Mouse (Mus musculus) lung, embryonic 14.5 days (tissue): ENCODE data around the gene Gfm2. TPM values are rescaled to one million over a fixed set of nuclear protein-coding genes. Genes with fewer than 3 reads are reported as not detected.

Source experiments
- ATAC-seq: fragments of 200-750 bp; cut with Nextera tagmentation; 2 replicates; pipeline ENCODE4 v1.8.0; 2017; ENCODE audit warnings: mild to moderate bottlenecking, moderate TSS enrichment, moderate library complexity; ENCODE audit not compliant: insufficient read depth
- DNase-seq: peaks from one replicate; pipeline ENCODE4 v3.0.0-alpha.2; 2015
- H3K27ac ChIP-seq: fragments of 300-500 bp; sonication (generic); 2 replicates; pipeline ENCODE4 v1.5.1; 2014; ENCODE audit warnings: low read depth, mild to moderate bottlenecking, moderate library complexity
- H3K27me3 ChIP-seq: fragments of 300-500 bp; sonication (generic); 2 replicates; pipeline ENCODE4 v1.6.1; 2014; ENCODE audit warnings: low read length, control low read depth; ENCODE audit not compliant: insufficient read depth
- H3K36me3 ChIP-seq: fragments of 300-500 bp; sonication (generic); 2 replicates; pipeline ENCODE4 v1.6.1; 2014; ENCODE audit warnings: control low read depth; ENCODE audit not compliant: insufficient read depth
- H3K4me1 ChIP-seq: fragments of 300-500 bp; sonication (generic); 2 replicates; pipeline ENCODE4 v1.6.1; 2014; ENCODE audit warnings: antibody characterized with exemption, control low read depth; ENCODE audit not compliant: insufficient read depth
- H3K4me2 ChIP-seq: fragments of 300-500 bp; sonication (generic); 2 replicates; pipeline ENCODE4 v1.6.1; 2014; ENCODE audit warnings: mild to moderate bottlenecking
- H3K4me3 ChIP-seq: fragments of 300-500 bp; sonication (generic); 2 replicates; pipeline ENCODE4 v1.5.1; 2014; ENCODE audit warnings: low read depth, low read length
- H3K9ac ChIP-seq: fragments of 300-500 bp; sonication (generic); 2 replicates; pipeline ENCODE4 v1.6.1; 2014
- H3K9me3 ChIP-seq: fragments of 300-500 bp; sonication (generic); 2 replicates; pipeline ENCODE4 v1.6.1; 2016; ENCODE audit warnings: low read depth, low read length, control low read depth
- CTCF ChIP-seq: IDR thresholded peaks from 2 replicates; pipeline ENCODE4 v1.5.1; 2016; ENCODE audit warnings: antibody characterized with exemption, low read depth
- WGBS: fragments of 180-500 bp; shearing (Covaris S2); extraction: QIAGEN DNeasy Blood & Tissue Kit; methylation state at CpG from one replicate; pipeline ENCODE4 v1.1.7; 2014; 5-methylcytosine and 5-hydroxymethylcytosine counted together
- polyA plus RNA-seq: library from polyadenylated mRNA; unstranded; fragments of >200 nt; fragmentation: Nextera tagmentation; extraction: Ambion mirVana; gene quantifications from 2 replicates; pipeline ENCODE4 v1.2.1, GENCODE M21; 2014

Gfm2 gene
- polyA plus RNA-seq, 1 experiment from 2014 or later = 29.2 TPM

DNA sequence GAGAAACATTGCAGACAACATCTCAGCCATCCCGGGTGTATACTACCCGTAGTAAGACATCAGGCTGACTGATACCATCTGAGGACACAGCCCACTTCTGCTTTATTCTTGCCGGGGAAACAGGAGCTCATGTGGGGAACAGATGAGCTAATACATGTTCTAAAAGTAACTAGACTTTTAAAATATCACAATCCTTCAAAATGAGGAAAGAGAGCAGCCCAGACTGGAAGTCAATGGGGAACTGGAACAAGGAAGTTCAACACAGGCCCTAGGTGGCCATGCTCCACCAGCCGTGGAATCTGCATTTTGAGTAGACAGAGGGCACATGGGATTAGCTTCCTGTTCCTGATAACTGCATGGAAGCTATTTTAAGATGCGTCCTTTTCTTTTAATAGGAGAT is 50.0 kb downstream of the Gfm2 start:
- DNase-seq = no peak
- Histone ChIP-seq H3K4me2 (no peak overlapping the region), H3K36me3 (peaks cover 9% of the 10 kb centered on the region; the same call in 1 of the 2 replicates), H3K27ac (no peak overlapping the region), H3K4me1 (no peaks in the 10 kb centered on the region; the same call in 1 of the 2 replicates), H3K4me3 (no peak overlapping the region), H3K9ac (no peak overlapping the region), H3K9me3 (no peaks in the 10 kb centered on the region), H3K27me3 (no peaks in the 10 kb centered on the region)
- no peak for TF ChIP-seq CTCF
- 83% methylated on average over 5 of the region's 5 CpGs for WGBS
- ATAC-seq = no peak

DNA sequence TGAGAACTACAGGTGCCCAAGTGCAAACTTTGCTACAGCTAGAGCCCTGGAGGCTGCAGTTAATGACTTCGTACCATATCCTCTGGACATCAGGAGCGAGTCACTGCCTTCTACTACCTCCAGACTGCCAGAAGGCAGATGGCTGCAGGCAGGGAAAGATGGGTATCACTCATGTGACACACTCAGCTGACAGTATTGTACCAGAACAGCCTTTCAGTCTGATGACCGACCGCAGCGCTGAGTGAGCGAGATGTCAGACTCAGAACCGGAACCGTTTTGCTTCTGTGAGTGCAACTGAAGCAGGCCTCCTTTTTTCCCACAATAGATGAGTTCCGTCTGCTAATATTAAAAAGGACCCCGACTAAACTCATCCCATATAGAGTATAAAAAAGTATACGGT is 54.9 kb downstream of the Gfm2 start:
- no peak for TF ChIP-seq CTCF
- Histone ChIP-seq H3K27ac (no peak overlapping the region), H3K36me3 (no peaks in the 10 kb centered on the region), H3K27me3 (no peaks in the 10 kb centered on the region), H3K4me2 (no peak overlapping the region), H3K4me3 (no peak overlapping the region), H3K9ac (no peak overlapping the region), H3K9me3 (no peaks in the 10 kb centered on the region), H3K4me1 (no peaks in the 10 kb centered on the region; the same call in 1 of the 2 replicates)
- ATAC-seq (no peak), DNase-seq (no peak)
- 88% methylated on average over 11 of the region's 11 CpGs for WGBS

DNA sequence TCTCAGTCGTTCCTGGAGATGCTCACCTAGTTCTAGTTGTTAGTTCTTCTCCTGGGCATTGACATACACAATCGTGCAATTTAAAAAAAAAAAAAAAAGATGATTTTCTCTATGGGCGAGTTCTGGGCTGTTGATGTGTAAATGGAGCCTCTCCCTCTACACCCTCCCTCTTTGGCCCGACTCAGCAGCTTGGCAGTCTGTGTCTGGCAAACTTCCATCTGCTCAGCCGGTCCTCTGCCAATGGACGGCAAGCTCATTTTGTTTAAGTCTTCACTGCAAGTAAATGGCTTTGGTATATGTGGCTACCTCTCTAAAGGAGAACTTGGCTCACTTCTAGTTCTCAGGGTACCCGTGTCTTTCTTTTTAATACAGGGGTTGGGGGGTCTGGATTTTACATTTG is 55.7 kb downstream of the Gfm2 start:
- Histone ChIP-seq H3K27ac (no peak overlapping the region), H3K4me1 (no peaks in the 10 kb centered on the region; the same call in 1 of the 2 replicates), H3K9me3 (no peaks in the 10 kb centered on the region), H3K36me3 (no peaks in the 10 kb centered on the region), H3K9ac (no peak overlapping the region), H3K4me3 (no peak overlapping the region), H3K4me2 (no peak overlapping the region), H3K27me3 (no peaks in the 10 kb centered on the region)
- peak; percentile 89 for DNase-seq
- no peak for TF ChIP-seq CTCF
- no peak for ATAC-seq
- 48% methylated on average over 7 of the region's 7 CpGs for WGBS

DNA sequence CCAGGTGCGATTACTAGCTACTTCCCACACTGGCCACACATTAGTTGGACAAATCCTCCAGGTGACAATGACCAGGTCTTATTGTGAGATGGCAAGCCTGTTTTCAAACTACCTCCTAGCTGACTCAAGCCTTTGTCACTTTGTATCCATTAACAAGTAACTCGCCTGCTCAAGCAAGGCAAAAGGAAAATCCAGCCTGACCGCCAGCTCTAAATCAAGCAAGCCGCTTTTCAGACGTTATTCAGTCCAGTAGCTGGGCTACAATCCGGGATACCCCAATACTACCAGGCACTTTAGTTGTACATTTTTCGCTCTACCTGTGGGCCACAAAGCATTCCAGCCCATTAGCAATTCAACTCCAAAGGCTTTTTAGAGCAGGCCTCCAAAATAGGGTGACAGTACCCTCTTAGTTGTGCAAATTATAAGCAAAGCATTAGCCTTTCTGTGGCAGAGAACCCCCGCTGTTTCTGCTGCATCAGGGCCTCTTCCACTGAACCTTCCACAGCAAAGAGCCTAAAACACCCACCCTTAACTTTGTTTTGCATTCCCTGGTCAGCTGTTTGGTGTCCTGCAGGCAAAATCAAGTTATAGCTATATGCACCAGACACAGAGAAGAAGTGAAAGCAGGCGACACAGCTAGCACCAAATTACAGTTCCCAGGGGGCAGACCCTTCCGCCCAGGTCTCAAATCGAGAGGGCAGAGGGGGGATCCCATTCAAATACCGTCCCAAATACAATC is 58.6 kb downstream of the Gfm2 start:
- H3K9ac ChIP-seq = no peak overlapping the region
- no peaks in the 10 kb centered on the region for H3K9me3 ChIP-seq
- no peak overlapping the region for H3K27ac ChIP-seq
- DNase-seq (no peak), ATAC-seq (no peak)
- TF ChIP-seq CTCF = no peak
- no peaks in the 10 kb centered on the region for H3K27me3 ChIP-seq
- H3K4me2 ChIP-seq = no peak overlapping the region
- 75% methylated on average over 12 of the region's 12 CpGs for WGBS
- H3K36me3 ChIP-seq = no peaks in the 10 kb centered on the region
- H3K4me1 ChIP-seq = no peaks in the 10 kb centered on the region; the same call in 1 of the 2 replicates
- no peak overlapping the region for H3K4me3 ChIP-seq

DNA sequence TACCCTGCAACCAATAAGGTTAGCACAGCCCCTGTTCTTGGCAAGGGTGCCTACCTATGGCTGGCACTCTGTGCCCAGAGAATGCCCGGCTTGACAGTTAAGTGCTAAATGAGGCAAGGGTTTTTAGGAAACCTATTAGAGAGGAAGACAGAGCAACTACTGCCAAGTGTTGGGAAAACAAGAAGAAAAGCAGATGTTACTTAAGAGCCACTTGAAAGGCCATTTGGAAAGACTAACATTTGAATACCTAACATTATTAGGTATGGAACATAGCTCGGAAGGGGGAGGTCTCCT is 59.1 kb downstream of the Gfm2 start:
- TF ChIP-seq CTCF = no peak
- Histone ChIP-seq H3K4me3 (no peak overlapping the region), H3K4me1 (no peaks in the 10 kb centered on the region; the same call in 1 of the 2 replicates), H3K4me2 (no peak overlapping the region), H3K27me3 (no peaks in the 10 kb centered on the region), H3K9ac (no peak overlapping the region), H3K36me3 (no peaks in the 10 kb centered on the region), H3K9me3 (no peaks in the 10 kb centered on the region), H3K27ac (no peak overlapping the region)
- no peak for DNase-seq
- no peak for ATAC-seq
- WGBS = 86% methylated on average over 2 of the region's 2 CpGs

DNA sequence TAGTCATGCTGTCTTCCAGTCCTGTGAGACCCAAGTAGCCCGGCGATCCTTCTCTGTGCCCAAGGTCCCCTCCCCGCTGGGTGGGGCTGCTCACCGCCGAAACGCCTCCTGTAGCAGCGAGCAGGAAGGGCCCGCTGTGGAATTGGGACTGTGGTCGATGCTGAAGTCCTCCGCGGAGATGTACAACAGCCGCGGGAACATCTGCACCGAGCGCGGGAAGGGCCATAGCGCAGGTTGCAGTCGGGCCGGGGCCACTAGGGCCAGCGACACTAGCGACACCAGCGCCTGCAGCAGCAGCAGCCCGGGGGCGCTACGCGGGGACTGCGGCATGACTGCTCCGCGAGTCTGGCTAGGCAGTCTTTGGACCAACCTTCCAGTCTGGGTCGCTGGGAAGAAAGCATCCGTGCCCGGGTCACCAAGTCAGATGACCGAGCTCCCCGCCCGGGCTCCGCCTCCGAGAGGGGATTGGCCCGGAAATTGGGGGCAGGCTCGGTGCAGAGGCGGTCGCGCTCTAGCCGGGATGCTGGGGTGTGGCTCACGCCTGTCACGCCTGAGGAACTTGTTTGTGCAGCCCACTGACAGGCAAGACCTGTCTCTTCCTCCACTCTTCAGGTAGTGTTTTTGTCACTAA is 60.3 kb downstream of the Gfm2 start, which contains the start of gene Hexb:
Gene Hexb (minus strand): TSS at position 426 of the 631 bp plus-strand sequence.
- peak within 1 kb of the TSS; percentile 67 for H3K4me3 ChIP-seq
- under 1% methylated on average over 45 of the region's 45 CpGs for WGBS
- peak; percentile 30 for TF ChIP-seq CTCF
- no peaks in the 10 kb centered on the region for H3K27me3 ChIP-seq
- peak within 1 kb of the TSS; percentile 94 for H3K4me2 ChIP-seq
- H3K9ac ChIP-seq = peak within 1 kb of the TSS; percentile 62
- ATAC-seq (peak; percentile 95), DNase-seq (peak; percentile 90)
- peak within 1 kb of the TSS; percentile 36; the same call in 1 of the 2 replicates for H3K27ac ChIP-seq
- no peaks in the 10 kb centered on the region; the same call in 1 of the 2 replicates for H3K4me1 ChIP-seq
- H3K36me3 ChIP-seq = no peaks in the 10 kb centered on the region
- H3K9me3 ChIP-seq = no peaks in the 10 kb centered on the region

DNA sequence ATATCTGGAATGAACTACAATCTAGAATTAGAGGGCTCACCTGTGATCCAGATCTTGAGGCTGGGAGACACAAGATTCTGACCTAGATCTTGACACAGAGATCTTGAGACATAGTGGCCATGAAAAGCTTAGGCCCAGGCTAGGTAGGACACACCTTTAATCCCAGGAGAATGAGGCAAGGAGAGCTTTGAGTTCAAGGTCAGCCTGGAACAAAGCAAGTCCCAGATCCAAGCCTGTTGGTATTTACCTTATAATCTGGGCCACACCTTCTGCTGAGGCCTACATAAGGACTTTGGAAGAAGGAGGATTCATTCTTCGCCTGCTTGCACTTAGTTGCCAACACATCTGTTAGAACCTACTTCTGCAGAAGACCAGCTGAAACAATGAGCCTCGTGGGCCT is 61.4 kb downstream of the Gfm2 start:
- Histone ChIP-seq H3K36me3 (no peaks in the 10 kb centered on the region), H3K9ac (no peak overlapping the region), H3K4me3 (no peak overlapping the region), H3K4me1 (no peaks in the 10 kb centered on the region; the same call in 1 of the 2 replicates), H3K27ac (no peak overlapping the region), H3K4me2 (no peak overlapping the region), H3K9me3 (no peaks in the 10 kb centered on the region), H3K27me3 (no peaks in the 10 kb centered on the region)
- no peak for DNase-seq
- WGBS = 72% methylated on average over 2 of the region's 2 CpGs
- no peak for TF ChIP-seq CTCF
- no peak for ATAC-seq
